In genomic region chr13:74009791-74010614, GRCm38 (mm10) we compare ENCODE assay signal across 9 mouse cellular contexts. TPM values are rescaled to one million over a fixed set of nuclear protein-coding genes. Genes with fewer than 3 reads are reported as not detected.
A peak's percentile ranks its signal among the peaks of the same experiment; 100 is the strongest.
DNase-seq lines count a peak whose midpoint lies in the region; ATAC-seq and TF ChIP-seq lines count a peak whose summit lies in the region.
"Had no signal": no experiment of that assay in that cellular context is flagged by ENCODE, and none has a peak within 500 bp of the region (broad histone marks: within the 10 kb centered on the region; RNA-seq: fewer than 3 reads in every experiment).

No protein-coding gene starts in this region.

- peak overlapping the region; percentile 54 for H3K9ac ChIP-seq in forebrain, embryonic 12.5 days
- H3K9ac ChIP-seq in heart, postnatal 0 days (replicated peaks; ENCODE audit: low read depth, low read length), result peak overlapping the region; percentile 46
- H3K9ac ChIP-seq in liver, embryonic 13.5 days, result peak overlapping the region; percentile 47; the same call in 1 of the 2 replicates

- H3K4me1 ChIP-seq in forebrain, embryonic 12.5 days, result peaks cover 15% of the 10 kb centered on the region
- H3K4me1 ChIP-seq in heart, postnatal 0 days (ENCODE audit: control insufficient read depth, insufficient read depth), result peaks cover 12% of the 10 kb centered on the region; the same call in 1 of the 2 replicates
- peaks cover 26% of the 10 kb centered on the region for H3K4me1 ChIP-seq in liver, embryonic 13.5 days (replicated peaks)

- WGBS in forebrain, embryonic 12.5 days, result 1% methylated on average over 55 of the region's 55 CpGs
- 1% methylated on average over 55 of the region's 55 CpGs for WGBS in heart, postnatal 0 days
- 1% methylated on average over 55 of the region's 55 CpGs for WGBS in liver, embryonic 13.5 days (ENCODE audit: insufficient replicate concordance)

- peak overlapping the region; percentile 94 for H3K4me2 ChIP-seq in forebrain, embryonic 12.5 days
- peak overlapping the region; percentile 95 for H3K4me2 ChIP-seq in heart, postnatal 0 days (ENCODE audit: low read depth, low read length)
- peak overlapping the region; percentile 88 for H3K4me2 ChIP-seq in liver, embryonic 13.5 days

- H3K4me3 ChIP-seq in forebrain, embryonic 12.5 days (replicated peaks), result peak overlapping the region; percentile 54
- peak overlapping the region; percentile 66 for H3K4me3 ChIP-seq in heart, postnatal 0 days (ENCODE audit: low read depth, low read length)
- H3K4me3 ChIP-seq in liver, embryonic 13.5 days (replicated peaks), result peak overlapping the region; percentile 61

- no peaks in the 10 kb centered on the region for H3K36me3 ChIP-seq in forebrain, embryonic 12.5 days (replicated peaks)
- no peaks in the 10 kb centered on the region for H3K36me3 ChIP-seq in heart, postnatal 0 days (replicated peaks; ENCODE audit: control insufficient read depth, insufficient read depth, low read length)
- no peaks in the 10 kb centered on the region for H3K36me3 ChIP-seq in liver, embryonic 13.5 days

- peaks cover 49% of the 10 kb centered on the region for H3K27me3 ChIP-seq in forebrain, embryonic 12.5 days
- H3K27me3 ChIP-seq in heart, postnatal 0 days (ENCODE audit: control insufficient read depth, insufficient read depth, low read length), result no peaks in the 10 kb centered on the region
- peaks cover 90% of the 10 kb centered on the region for H3K27me3 ChIP-seq in liver, embryonic 13.5 days

- peak; percentile 73 for ATAC-seq in forebrain, embryonic 12.5 days (ENCODE audit: low FRiP score)
- ATAC-seq in heart, postnatal 0 days (ENCODE audit: insufficient read depth, low read depth), result no peak
- 0 out of 2 replicates have a peak, but pooled peaks have one; percentile 1 for ATAC-seq in liver, embryonic 13.5 days (ENCODE audit: low read depth)

- TF ChIP-seq EP300 in heart, postnatal 0 days (IDR thresholded peaks at IDR 0.05; ENCODE audit: low read depth), result no peak

- TF ChIP-seq CTCF in heart, postnatal 0 days (IDR thresholded peaks at IDR 0.05; ENCODE audit: low read depth), result no peak

- DNase-seq in spleen, adult 18-20 months, result peak; percentile 18 to 21
- no peak for DNase-seq in spleen, adult 12 weeks (ENCODE audit: low spot score)
- DNase-seq in heart, postnatal 0 days (ENCODE audit: low spot score), result peak; percentile 54
- peak; percentile 74 to 80 for DNase-seq in kidney, postnatal 25 days
- peak; percentile 10 for DNase-seq in liver, embryonic 13.5 days
- peak; percentile 76 for DNase-seq in neural tube, embryonic 10.5 days (ENCODE audit: extremely low spot score, low spot score)
- DNase-seq in telencephalon, adult 2 months (ENCODE audit: low read depth, low spot score), result peak; percentile 77

- peak overlapping the region; percentile 57 for H3K27ac ChIP-seq in forebrain, embryonic 12.5 days
- H3K27ac ChIP-seq in heart, postnatal 0 days (ENCODE audit: low read depth), result peak overlapping the region; percentile 49; the same call in 1 of the 2 replicates
- no peak overlapping the region for H3K27ac ChIP-seq in liver, embryonic 13.5 days

- no peaks in the 10 kb centered on the region for H3K9me3 ChIP-seq in forebrain, embryonic 12.5 days
- H3K9me3 ChIP-seq in heart, postnatal 0 days (replicated peaks; ENCODE audit: control insufficient read depth, low read length), result no peaks in the 10 kb centered on the region
- no peaks in the 10 kb centered on the region for H3K9me3 ChIP-seq in liver, embryonic 13.5 days (replicated peaks)

RNA-seq across cellular contexts. Expression of gene Tppp, which starts 0.8 kb away (rescaled TPM):
- 4.2 and 5.1 TPM in 2 replicates for polyA plus RNA-seq in forebrain, embryonic 12.5 days (2016; fragmentation: Nextera tagmentation; extraction: Ambion mirVana)
- total RNA-seq in heart, postnatal 0 days (2014; rRNA removed; ENCODE audit: low replicate concordance), result 12.6 and 16.9 TPM in 2 replicates
- polyA plus RNA-seq in heart, postnatal 0 days (2015; fragmentation: Nextera tagmentation; extraction: Ambion mirVana), result 4.2 and 5.8 TPM in 2 replicates
- polyA plus RNA-seq in liver, embryonic 13.5 days (2015; fragmentation: Nextera tagmentation; extraction: Ambion mirVana), result 0.20 and 0.30 TPM in 2 replicates

RNA-seq across cellular contexts. Expression of gene Zdhhc11, which starts 46.4 kb away (rescaled TPM):
- polyA plus RNA-seq in forebrain, embryonic 12.5 days (2016; fragmentation: Nextera tagmentation; extraction: Ambion mirVana), result not detected in 2 replicates
- total RNA-seq in heart, postnatal 0 days (2014; rRNA removed; ENCODE audit: low replicate concordance), result not detected in 2 replicates
- polyA plus RNA-seq in heart, postnatal 0 days (2015; fragmentation: Nextera tagmentation; extraction: Ambion mirVana), result not detected in 2 replicates
- not detected in 2 replicates for polyA plus RNA-seq in liver, embryonic 13.5 days (2015; fragmentation: Nextera tagmentation; extraction: Ambion mirVana)
- total RNA-seq: neutrophil, adult 5-6 weeks had no signal

RNA-seq across cellular contexts. Expression of gene Cep72, which starts 52.1 kb away (rescaled TPM):
- polyA plus RNA-seq in forebrain, embryonic 12.5 days (2016; fragmentation: Nextera tagmentation; extraction: Ambion mirVana), result 19.1 and 24.8 TPM in 2 replicates
- 3.9 and 5.5 TPM in 2 replicates for total RNA-seq in heart, postnatal 0 days (2014; rRNA removed; ENCODE audit: low replicate concordance)
- polyA plus RNA-seq in heart, postnatal 0 days (2015; fragmentation: Nextera tagmentation; extraction: Ambion mirVana), result 4.5 and 4.8 TPM in 2 replicates
- polyA plus RNA-seq in liver, embryonic 13.5 days (2015; fragmentation: Nextera tagmentation; extraction: Ambion mirVana), result 7.8 and 8.6 TPM in 2 replicates
